Mouse (Mus musculus) ovary, postnatal 36 days (tissue): ENCODE data around the gene Tjp2.

Experiments
- DNase-seq: peaks from one replicate; pipeline ENCODE4 v3.0.0; 2022; ENCODE audit warnings: low spot score, mixed read lengths

Tjp2 gene

DNA sequence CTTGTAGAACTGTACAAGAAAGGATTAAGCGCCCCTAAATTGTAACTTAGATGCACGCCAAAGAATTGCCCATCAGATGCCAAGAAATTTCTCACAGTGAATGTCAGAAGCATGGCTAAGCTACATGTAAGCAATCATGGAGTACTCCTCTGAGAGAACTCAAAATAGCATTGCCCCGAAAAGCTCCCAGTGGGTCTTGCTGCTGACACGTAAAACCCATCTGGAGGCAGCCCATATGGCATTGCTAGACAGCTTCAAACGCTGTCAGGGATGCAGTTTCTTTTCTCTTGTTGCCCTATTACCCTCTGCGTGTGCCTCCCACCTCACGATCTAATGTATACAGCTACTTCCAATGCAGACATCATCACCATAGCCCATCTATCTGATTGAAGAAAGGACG, 166.0 kb downstream of the Tjp2 start:
- no peak for DNase-seq

DNA sequence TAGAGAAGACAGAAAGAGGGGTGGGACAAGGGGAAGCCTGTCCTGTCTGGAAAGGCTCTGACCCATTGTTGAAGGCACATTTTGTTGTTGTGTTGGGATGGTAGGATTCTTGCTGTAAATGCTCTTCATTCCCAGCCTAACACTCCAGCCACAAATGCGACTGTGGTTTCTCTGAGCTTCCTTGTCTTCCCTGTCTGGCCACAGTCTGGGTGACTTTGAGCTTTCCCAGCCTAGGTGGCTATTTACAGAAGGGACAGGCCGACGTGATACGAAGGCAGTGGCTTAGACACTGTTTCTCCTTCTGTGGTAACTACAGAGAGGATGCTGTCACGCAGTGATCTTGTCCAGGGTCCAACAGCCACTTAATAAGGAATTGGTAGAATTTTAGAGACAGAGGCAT, 166.8 kb downstream of the Tjp2 start:
- DNase-seq: no peak

DNA sequence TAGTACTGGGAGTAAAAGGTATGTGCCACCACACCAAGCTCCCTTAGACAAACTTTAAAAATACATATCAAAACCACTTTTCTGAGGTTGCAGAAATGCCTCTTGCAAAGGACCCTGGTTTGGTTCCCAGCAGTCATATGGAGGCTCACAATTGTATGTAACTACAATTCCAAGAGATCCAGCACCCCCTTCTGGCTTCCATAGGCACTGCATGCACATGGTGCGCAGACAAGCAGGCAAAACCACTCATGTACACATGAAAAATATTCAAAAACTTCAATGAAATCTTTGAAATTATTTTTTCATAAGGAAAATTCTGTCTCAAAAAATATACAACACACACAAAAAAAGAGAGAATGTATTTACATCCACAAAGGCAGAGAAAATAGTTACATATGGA, 167.9 kb downstream of the Tjp2 start:
- no peak for DNase-seq

DNA sequence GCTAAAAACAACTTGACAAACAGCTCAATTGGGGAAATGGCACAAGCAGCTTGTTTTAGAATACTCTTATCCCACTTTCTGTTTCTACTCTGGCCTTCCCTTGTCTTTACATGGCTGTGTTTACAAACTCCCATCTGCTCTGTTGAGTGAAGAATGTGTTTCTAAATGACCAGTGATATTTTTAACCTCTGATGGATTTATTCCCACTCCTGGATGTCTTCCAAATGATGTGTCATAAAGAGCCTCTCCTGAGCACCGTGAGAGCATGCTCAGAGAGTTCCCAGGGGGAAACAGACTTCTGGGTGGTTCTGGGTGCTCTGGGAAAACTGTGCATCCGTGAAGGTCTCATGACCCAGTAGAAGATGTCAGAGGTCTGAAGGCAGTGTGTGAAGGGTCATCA, 169.9 kb downstream of the Tjp2 start:
- DNase-seq: no peak

DNA sequence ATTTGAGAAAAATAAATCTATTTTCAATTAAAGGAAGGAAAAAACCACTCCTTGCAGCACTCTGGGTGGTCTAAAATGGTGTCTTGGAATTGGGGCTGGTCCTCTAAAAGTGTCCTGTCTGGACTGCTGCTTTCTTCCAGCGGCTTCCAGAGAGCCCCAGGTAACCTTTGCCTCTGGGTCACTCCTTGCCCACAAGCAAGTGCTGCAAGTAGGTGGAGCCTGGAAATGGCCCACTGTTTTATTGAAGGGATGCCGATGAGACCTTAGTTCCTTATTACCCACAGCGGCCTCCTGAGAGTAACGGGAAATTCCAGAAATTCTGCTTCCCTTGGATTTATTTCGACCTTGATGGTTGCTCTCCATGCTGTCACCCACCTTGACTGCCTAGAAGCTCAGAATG, 170.6 kb downstream of the Tjp2 start:
- no peak for DNase-seq

DNA sequence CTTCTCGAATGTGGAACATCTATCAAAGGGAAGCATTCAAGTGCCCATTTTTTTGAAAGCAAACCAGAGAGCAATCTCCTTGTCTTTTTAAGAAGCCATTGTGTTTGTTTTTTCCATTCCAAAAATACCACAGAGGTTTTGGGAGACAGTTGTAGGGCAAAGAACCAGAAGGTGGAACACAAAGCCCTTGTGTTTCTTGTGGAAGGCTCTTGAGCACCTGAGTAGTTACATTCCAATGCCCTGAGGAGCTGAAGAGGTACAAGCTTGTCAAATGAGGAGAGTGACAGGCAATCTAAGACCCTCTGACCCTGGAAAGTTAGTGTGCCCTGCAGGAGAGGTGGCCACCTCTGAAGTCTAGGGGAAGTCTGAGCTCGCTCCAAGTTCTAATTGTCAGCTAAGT, 174.3 kb downstream of the Tjp2 start:
- DNase-seq: no peak

DNA sequence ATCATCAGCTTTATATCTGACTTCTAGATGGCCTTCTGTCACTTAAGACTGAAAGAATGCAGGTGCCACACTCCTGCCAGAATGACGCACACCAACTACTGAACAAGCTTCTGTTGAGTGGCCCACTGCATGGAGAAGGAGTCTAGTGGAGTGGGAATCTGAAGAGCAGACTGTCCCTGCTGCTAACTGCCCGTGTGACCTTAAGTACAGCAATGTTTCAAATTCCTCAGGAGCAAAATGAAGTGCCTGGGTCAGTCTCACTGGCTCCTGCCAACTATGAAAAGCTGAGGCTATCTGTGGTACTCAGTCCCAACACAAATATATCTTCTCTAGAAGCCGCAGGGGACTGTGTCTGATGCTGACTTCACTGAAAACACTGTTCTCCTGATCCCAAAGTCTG, 175.5 kb downstream of the Tjp2 start:
- DNase-seq: no peak

DNA sequence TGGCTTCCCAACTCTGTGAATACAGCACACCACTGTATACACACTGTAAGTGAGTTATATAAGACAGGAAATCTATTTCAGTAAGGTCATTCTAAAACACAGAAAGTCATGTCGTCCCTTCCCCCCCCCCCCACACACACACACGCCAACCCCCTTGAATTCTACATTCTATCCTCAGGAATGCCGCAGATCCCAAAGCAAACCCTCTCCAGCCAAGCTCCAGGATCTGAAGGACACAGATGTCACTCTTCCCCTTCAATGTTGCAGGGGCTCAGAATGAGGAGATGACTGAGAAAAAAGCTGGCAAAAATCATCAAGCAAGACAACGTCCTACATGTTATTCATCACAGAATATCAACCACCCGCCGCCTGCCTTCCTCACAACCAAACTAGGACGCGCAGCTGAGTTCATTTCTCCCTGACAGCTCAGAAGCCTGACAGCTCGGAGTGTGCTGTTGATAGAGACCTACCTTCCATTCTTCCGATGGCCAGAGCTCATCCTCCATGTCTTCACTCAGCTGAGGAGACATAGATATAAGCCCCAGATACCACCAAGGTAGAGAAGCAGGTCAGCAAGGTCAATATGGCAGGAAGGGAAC, 178.3 kb downstream of the Tjp2 start:
- no peak for DNase-seq
